In genomic region chr8:11810426-11810825, GRCm38 (mm10) we compare ENCODE assay signal across 13 mouse cellular contexts. TPM values are rescaled to one million over a fixed set of nuclear protein-coding genes. Genes with fewer than 3 reads are reported as not detected.
"Had no signal": no experiment of that assay in that cellular context is flagged by ENCODE, and none has a peak within 500 bp of the region (broad histone marks: within the 10 kb centered on the region; RNA-seq: fewer than 3 reads in every experiment).

No protein-coding gene starts in this region.

- H3K4me2 ChIP-seq: limb, embryonic 13.5 days; liver, embryonic 11.5 days; liver, embryonic 15.5 days; neural tube, embryonic 12.5 days had no signal

- H3K9ac ChIP-seq: limb, embryonic 13.5 days; liver, embryonic 15.5 days; neural tube, embryonic 12.5 days had no signal

- H3K9me3 ChIP-seq: limb, embryonic 13.5 days; liver, embryonic 15.5 days; neural tube, embryonic 12.5 days had no signal

- DNase-seq: kidney, adult 8-10 months; kidney, postnatal 4 days; lung, adult 2 months; lung, postnatal 36 days; midbrain, embryonic 14.5 days; thymus, postnatal 36 days had no signal

- H3K4me1 ChIP-seq: limb, embryonic 13.5 days; neural tube, embryonic 12.5 days had no signal

- H3K4me3 ChIP-seq: layer of hippocampus, adult 2 months; limb, embryonic 13.5 days; liver, embryonic 15.5 days; neural tube, embryonic 12.5 days had no signal

- H3K27me3 ChIP-seq: limb, embryonic 13.5 days; liver, embryonic 15.5 days; neural tube, embryonic 12.5 days had no signal

- H3K27ac ChIP-seq: layer of hippocampus, adult 2 months; limb, embryonic 13.5 days; liver, embryonic 15.5 days; neural tube, embryonic 12.5 days had no signal

- ATAC-seq: lung, postnatal 0 days had no signal

RNA-seq across cellular contexts. Expression of gene Tex29, which starts 29.8 kb away (rescaled TPM):
- polyA plus RNA-seq: liver, embryonic 11.5 days; liver, embryonic 15.5 days; lung, adult 2 months; midbrain, embryonic 14.5 days; thymus, postnatal 0 days had no signal
